Mouse (Mus musculus) layer of hippocampus, adult 18-20 months (tissue): ENCODE measurements around the gene Azin2. TPM values are rescaled to one million over a fixed set of nuclear protein-coding genes. Genes with fewer than 3 reads are reported as not detected.

Source experiments
- total RNA-seq, 2 experiments: library from RNA; stranded (reverse); gene quantifications; 2 replicates each; pipeline ENCODE4 v1.2.3; 2021

Azin2 gene
- total RNA-seq, 2 experiments from 2014 or later: 38.9 to 41.7 TPM

Other genes with a start within 250 kb of the Azin2 start
- gene A3galt2, start 207.1 kb downstream of the Azin2 start, total RNA-seq: under 1 TPM; 0.28 to 0.35 TPM
- gene Zfp362, start 156.4 kb downstream of the Azin2 start, total RNA-seq: 10 to 100 TPM; 24.3 to 25.4 TPM
- gene Trim62, start 78.9 kb downstream of the Azin2 start, total RNA-seq: 10 to 100 TPM; 14.8 to 15.6 TPM
- gene Ak2, start 29.5 kb upstream of the Azin2 start, total RNA-seq: 10 to 100 TPM; 24.9 TPM
- gene Rnf19b, start 95.8 kb upstream of the Azin2 start, total RNA-seq: 10 to 100 TPM; 43.5 to 46.4 TPM
- gene Tmem54, start 143.1 kb upstream of the Azin2 start, total RNA-seq: not detected
- gene Hpca, start 159.6 kb upstream of the Azin2 start, total RNA-seq: 1,000 to 10,000 TPM; 2,309 to 2,704 TPM
- 10 to 100 TPM; 75.5 to 84.2 TPM for gene Fndc5, start 174.6 kb upstream of the Azin2 start, total RNA-seq
- 10 to 100 TPM; 32.6 to 35.4 TPM for gene S100pbp, start 227.3 kb upstream of the Azin2 start, total RNA-seq
- gene Yars, start 227.3 kb upstream of the Azin2 start, total RNA-seq: 10 to 100 TPM; 78.5 to 81.1 TPM